Mouse (Mus musculus) cerebellum, adult (tissue): ENCODE measurements at regions not wholly inside any gene's neighbourhood (a gene's known extent, or its start where the extent isn't known, plus 50 kb on each side); places are given as distances from the start of the nearest gene placed in this dataset.

ENCODE experiments used
- ATAC-seq: cut with Nextera tagmentation; 2 replicates; pipeline ENCODE4 v1.9.2; 2017; ENCODE audit warnings: mild to moderate bottlenecking, moderate library complexity, mixed read lengths; ENCODE audit not compliant: insufficient number of reproducible peaks, low FRiP score, low TSS enrichment

- ATAC-seq = no peak
These were observed 58.9 kb upstream of the Ankrd1 start for GRCm38 (mm10) chr19:36178828-36179251.

GRCm38 (mm10) chr19:36180329-36180728, 60.4 kb upstream of the Ankrd1 start:
- ATAC-seq = peak; percentile 58

- ATAC-seq = no peak
These were observed 61.6 kb upstream of the Ankrd1 start for GRCm38 (mm10) chr19:36181535-36181934.

GRCm38 (mm10) chr19:36183127-36183526, 63.2 kb upstream of the Ankrd1 start:
- ATAC-seq = no peak

GRCm38 (mm10) chr19:36189662-36190061, 69.8 kb upstream of the Ankrd1 start:
- no peak for ATAC-seq

GRCm38 (mm10) chr19:36191641-36192040, 71.7 kb upstream of the Ankrd1 start:
- no peak for ATAC-seq

- ATAC-seq = no peak
These were observed 84.4 kb upstream of the Ankrd1 start for GRCm38 (mm10) chr19:36204269-36204668.

- ATAC-seq = no peak
These were observed 85.2 kb upstream of the Ankrd1 start for GRCm38 (mm10) chr19:36204965-36205718.

GRCm38 (mm10) chr19:36207735-36208288, 87.9 kb upstream of the Ankrd1 start:
- ATAC-seq = no peak

GRCm38 (mm10) chr19:36208419-36208818, 88.5 kb upstream of the Ankrd1 start:
- ATAC-seq = no peak

GRCm38 (mm10) chr19:36213461-36213860, 93.6 kb upstream of the Ankrd1 start:
- no peak for ATAC-seq

GRCm38 (mm10) chr19:36214188-36214968, 94.5 kb upstream of the Ankrd1 start:
- no peak for ATAC-seq

- ATAC-seq = no peak
These were observed 97.3 kb upstream of the Ankrd1 start for GRCm38 (mm10) chr19:36217177-36217576.

- ATAC-seq = no peak
These were observed 97.7 kb upstream of the Ankrd1 start for GRCm38 (mm10) chr19:36217605-36218004.

- ATAC-seq = no peak
These were observed 99.0 kb upstream of the Ankrd1 start for GRCm38 (mm10) chr19:36218921-36219320.

- ATAC-seq = no peak
These were observed 101.2 kb upstream of the Ankrd1 start for GRCm38 (mm10) chr19:36221104-36221503.

GRCm38 (mm10) chr19:36221596-36221995, 101.7 kb upstream of the Ankrd1 start:
- ATAC-seq = no peak

- ATAC-seq = no peak
These were observed 102.3 kb upstream of the Ankrd1 start for GRCm38 (mm10) chr19:36222198-36222597.

GRCm38 (mm10) chr19:36224518-36224917, 104.6 kb upstream of the Ankrd1 start:
- no peak for ATAC-seq

- ATAC-seq = no peak
These were observed 105.7 kb upstream of the Ankrd1 start for GRCm38 (mm10) chr19:36225612-36226011.

- no peak for ATAC-seq
These were observed 107.7 kb upstream of the Ankrd1 start for GRCm38 (mm10) chr19:36227418-36228160.
